Mouse (Mus musculus): ENCODE data around the gene Nf2. TPM values are rescaled to one million over a fixed set of nuclear protein-coding genes. Genes with fewer than 3 reads are reported as not detected.

Gene Nf2
- polyA plus RNA-seq, 1 experiment = 90.2 TPM

DNA sequence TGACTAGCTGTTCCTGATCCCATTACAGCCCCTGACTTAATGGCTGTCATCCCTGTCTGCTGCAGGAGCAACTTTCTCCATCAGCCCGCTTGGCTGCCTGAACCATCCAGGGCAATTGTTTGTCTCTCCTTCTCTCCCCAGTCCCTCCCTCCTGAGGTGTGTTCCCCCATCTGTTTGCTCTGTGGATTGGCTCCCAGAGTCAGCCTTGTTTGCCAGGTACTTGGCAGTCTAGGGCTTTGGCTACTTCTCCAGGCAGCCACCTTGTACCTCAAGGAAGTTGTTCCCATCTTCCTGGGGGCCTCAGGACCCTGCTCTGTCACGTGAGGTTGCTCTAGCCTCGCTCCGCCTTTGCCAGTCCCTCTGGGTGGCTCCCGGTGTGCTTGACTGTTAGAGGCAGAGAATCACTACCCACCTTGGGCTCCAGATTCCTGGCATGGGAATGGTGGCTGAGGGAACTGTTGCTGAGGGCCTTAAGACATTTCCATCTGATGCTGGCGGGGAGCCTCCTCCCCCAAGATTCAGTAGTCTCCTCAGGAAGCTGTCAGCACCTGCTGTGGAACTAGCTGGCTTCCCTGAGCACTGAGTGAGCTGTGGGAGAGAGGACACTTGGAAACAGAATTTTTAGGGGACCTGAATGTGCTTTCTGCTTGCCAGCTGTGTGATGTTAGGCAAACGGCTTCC, 128.3 kb downstream of the Nf2 start:
- TF ChIP-seq CTCF (IDR thresholded peaks at IDR 0.05; ENCODE audit: control insufficient read depth, insufficient read depth, insufficient replicate concordance, low read depth, low read length) (no peak), POLR2A (IDR thresholded peaks at IDR 0.05; ENCODE audit: control insufficient read depth, low read depth, low read length) (no peak)
- H3K4me3 ChIP-seq (ENCODE audit: control insufficient read depth, low read depth, low read length) = no peak overlapping the region
- peaks cover 2% of the 10 kb centered on the region; the same call in 1 of the 2 replicates for H3K4me1 ChIP-seq (ENCODE audit: control insufficient read depth, insufficient read depth, low read length)
- H3K27ac ChIP-seq (ENCODE audit: control insufficient read depth, insufficient read depth, low read depth, low read length) = no peak overlapping the region
- no peaks in the 10 kb centered on the region for H3K27me3 ChIP-seq (ENCODE audit: control insufficient read depth, insufficient read depth, low read length)
- H3K36me3 ChIP-seq (ENCODE audit: control insufficient read depth, insufficient read depth, low read length) = no peaks in the 10 kb centered on the region

DNA sequence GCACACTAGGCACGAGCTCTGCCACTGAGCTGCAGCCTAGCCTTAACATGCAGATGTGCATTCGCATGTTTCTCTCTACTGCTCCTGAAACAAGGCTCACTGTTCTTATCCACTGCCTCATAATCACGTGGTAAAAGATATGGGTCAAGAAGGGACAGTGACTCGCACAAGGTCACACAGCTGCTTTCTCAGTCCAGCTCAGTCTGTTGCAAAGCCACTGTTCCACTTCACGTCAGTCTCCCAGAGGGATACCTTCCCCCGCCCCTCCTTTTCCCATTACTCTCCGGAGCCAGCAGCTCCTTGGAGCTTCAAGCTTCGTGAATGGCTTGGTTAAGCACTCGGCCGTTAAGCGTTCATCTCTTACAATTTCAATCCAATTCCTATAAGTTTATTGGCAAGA, 128.9 kb downstream of the Nf2 start:
- TF ChIP-seq POLR2A (IDR thresholded peaks at IDR 0.05; ENCODE audit: control insufficient read depth, low read depth, low read length) (no peak), CTCF (IDR thresholded peaks at IDR 0.05; ENCODE audit: control insufficient read depth, insufficient read depth, insufficient replicate concordance, low read depth, low read length) (no peak)
- no peak overlapping the region for H3K4me3 ChIP-seq (ENCODE audit: control insufficient read depth, low read depth, low read length)
- no peaks in the 10 kb centered on the region for H3K36me3 ChIP-seq (ENCODE audit: control insufficient read depth, insufficient read depth, low read length)
- H3K27me3 ChIP-seq (ENCODE audit: control insufficient read depth, insufficient read depth, low read length) = no peaks in the 10 kb centered on the region
- H3K27ac ChIP-seq (ENCODE audit: control insufficient read depth, insufficient read depth, low read depth, low read length) = no peak overlapping the region
- H3K4me1 ChIP-seq (ENCODE audit: control insufficient read depth, insufficient read depth, low read length) = peaks cover 2% of the 10 kb centered on the region; the same call in 1 of the 2 replicates

DNA sequence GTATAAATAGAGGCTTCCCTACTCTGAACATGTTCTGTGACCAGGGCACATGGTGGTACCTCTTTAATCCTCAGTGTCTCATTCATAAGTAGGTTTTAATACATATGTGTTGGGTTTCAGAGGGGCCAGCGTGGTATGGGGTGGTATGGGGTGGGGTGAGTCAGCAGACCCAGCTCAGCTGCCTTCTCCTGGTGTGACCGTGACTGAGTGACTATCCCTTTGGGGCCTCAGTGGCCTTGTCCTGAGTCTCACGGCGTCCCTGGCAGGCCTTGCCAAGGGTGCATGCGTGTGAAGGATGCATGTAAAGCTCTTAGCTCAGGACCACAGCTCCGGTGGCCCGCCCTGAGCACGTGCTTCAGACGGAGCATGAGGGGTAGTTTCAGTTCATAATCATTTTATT, 129.4 kb downstream of the Nf2 start:
- no peak overlapping the region for H3K27ac ChIP-seq (ENCODE audit: control insufficient read depth, insufficient read depth, low read depth, low read length)
- no peak for TF ChIP-seq CTCF (IDR thresholded peaks at IDR 0.05; ENCODE audit: control insufficient read depth, insufficient read depth, insufficient replicate concordance, low read depth, low read length)
- no peak for TF ChIP-seq POLR2A (IDR thresholded peaks at IDR 0.05; ENCODE audit: control insufficient read depth, low read depth, low read length)

DNA sequence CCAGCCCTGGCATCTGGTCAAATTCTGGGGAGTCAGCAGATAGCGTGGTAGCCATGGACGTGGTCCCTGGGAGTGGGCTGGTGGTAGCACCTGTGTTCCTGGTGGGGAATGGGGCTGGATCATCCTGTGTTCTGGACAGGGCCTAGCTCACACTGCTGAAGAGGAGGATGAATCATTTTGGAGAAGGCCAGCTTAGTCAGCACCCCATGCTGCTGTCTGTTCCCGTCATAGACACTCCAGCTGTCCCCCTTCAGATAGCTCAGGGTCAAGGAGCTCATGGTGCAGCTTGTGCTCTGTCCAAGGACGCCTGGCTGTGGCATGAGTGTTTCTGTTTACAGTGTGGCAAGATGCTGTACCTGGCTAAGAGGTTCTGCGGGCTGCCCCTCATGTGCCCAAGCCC, 130.8 kb downstream of the Nf2 start:
- Histone ChIP-seq H3K4me3 (ENCODE audit: control insufficient read depth, low read depth, low read length) (no peak overlapping the region), H3K4me1 (ENCODE audit: control insufficient read depth, insufficient read depth, low read length) (peaks cover 2% of the 10 kb centered on the region; the same call in 1 of the 2 replicates), H3K27me3 (ENCODE audit: control insufficient read depth, insufficient read depth, low read length) (no peaks in the 10 kb centered on the region), H3K27ac (ENCODE audit: control insufficient read depth, insufficient read depth, low read depth, low read length) (peak overlapping the region; percentile 59), H3K36me3 (ENCODE audit: control insufficient read depth, insufficient read depth, low read length) (no peaks in the 10 kb centered on the region)
- TF ChIP-seq POLR2A (IDR thresholded peaks at IDR 0.05; ENCODE audit: control insufficient read depth, low read depth, low read length) (no peak), CTCF (IDR thresholded peaks at IDR 0.05; ENCODE audit: control insufficient read depth, insufficient read depth, insufficient replicate concordance, low read depth, low read length) (no peak)

More for the DNA sequence above, 129.4 kb downstream of the Nf2 start:
- no peak overlapping the region for H3K4me3 ChIP-seq (ENCODE audit: control insufficient read depth, low read depth, low read length)
- peaks cover 2% of the 10 kb centered on the region; the same call in 1 of the 2 replicates for H3K4me1 ChIP-seq (ENCODE audit: control insufficient read depth, insufficient read depth, low read length)
- H3K27me3 ChIP-seq (ENCODE audit: control insufficient read depth, insufficient read depth, low read length) = no peaks in the 10 kb centered on the region
- H3K36me3 ChIP-seq (ENCODE audit: control insufficient read depth, insufficient read depth, low read length) = no peaks in the 10 kb centered on the region

DNA sequence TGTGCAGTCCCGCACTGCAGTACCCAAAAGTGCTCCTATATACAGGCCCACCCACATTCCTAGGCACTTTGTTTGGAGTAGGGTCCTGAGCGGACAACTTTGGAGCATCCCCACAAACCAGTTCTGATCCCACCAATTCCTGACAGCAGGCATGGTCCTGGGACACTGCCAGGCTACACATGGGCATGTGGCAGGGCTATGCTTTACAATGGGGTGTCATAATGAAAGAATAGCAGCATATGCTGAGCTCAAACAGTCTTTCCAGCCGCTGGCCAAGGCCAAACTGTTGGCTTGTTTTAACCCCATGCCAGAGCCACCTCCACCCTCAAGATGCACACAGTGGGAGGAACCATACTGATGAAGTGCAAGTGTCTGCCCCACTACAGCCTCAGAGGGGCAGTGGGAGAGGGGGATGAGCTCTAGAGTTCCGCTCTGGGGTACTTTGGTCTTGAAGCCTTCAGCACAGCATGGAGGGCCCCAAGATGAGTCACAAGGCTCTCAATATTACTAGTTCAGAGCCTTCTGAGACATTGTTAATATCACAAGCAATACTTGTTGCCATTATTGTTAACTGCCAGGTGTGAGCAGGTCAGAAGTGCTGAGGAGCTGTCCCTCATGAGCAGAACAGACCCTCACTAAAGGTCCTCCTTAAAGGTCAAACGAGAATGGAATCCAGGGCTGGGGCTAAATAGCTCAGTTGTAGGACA, 132.7 kb downstream of the Nf2 start:
- Histone ChIP-seq H3K4me3 (ENCODE audit: control insufficient read depth, low read depth, low read length) (no peak overlapping the region), H3K36me3 (ENCODE audit: control insufficient read depth, insufficient read depth, low read length) (no peaks in the 10 kb centered on the region), H3K27ac (ENCODE audit: control insufficient read depth, insufficient read depth, low read depth, low read length) (no peak overlapping the region), H3K27me3 (ENCODE audit: control insufficient read depth, insufficient read depth, low read length) (no peaks in the 10 kb centered on the region), H3K4me1 (ENCODE audit: control insufficient read depth, insufficient read depth, low read length) (peaks cover 2% of the 10 kb centered on the region; the same call in 1 of the 2 replicates)
- TF ChIP-seq CTCF (IDR thresholded peaks at IDR 0.05; ENCODE audit: control insufficient read depth, insufficient read depth, insufficient replicate concordance, low read depth, low read length) (no peak), POLR2A (IDR thresholded peaks at IDR 0.05; ENCODE audit: control insufficient read depth, low read depth, low read length) (no peak)

Other genes with a start within 250 kb of the Nf2 start
- not detected in 2 replicates for gene Gm11032, start 229.5 kb downstream of the Nf2 start, polyA plus RNA-seq (2012; rRNA removed)
- gene Ascc2, start 211.8 kb downstream of the Nf2 start, polyA plus RNA-seq (2012; rRNA removed) = 54.5 and 57.4 TPM in 2 replicates
- 399 and 518 TPM in 2 replicates for gene Uqcr10, start 145.2 kb downstream of the Nf2 start, polyA plus RNA-seq (2012; rRNA removed)
- 27.4 and 27.8 TPM in 2 replicates for gene Zmat5, start 144.9 kb downstream of the Nf2 start, polyA plus RNA-seq (2012; rRNA removed)
- gene Cabp7, start 102.8 kb downstream of the Nf2 start, polyA plus RNA-seq (2012; rRNA removed) = 0.07 and 0.10 TPM in 2 replicates
- 2.7 and 3.7 TPM in 2 replicates for gene Nipsnap1, start 24.4 kb upstream of the Nf2 start, polyA plus RNA-seq (2012; rRNA removed)
- 69.3 and 75.4 TPM in 2 replicates for gene Thoc5, start 45.8 kb upstream of the Nf2 start, polyA plus RNA-seq (2012; rRNA removed)
- 0.94 and 1.0 TPM in 2 replicates for gene Nefh, start 98.5 kb upstream of the Nf2 start, polyA plus RNA-seq (2012; rRNA removed)
- 27.7 and 33.3 TPM in 2 replicates for gene Ap1b1, start 137.3 kb upstream of the Nf2 start, polyA plus RNA-seq (2012; rRNA removed)
- gene Rasl10a, start 208.6 kb upstream of the Nf2 start, polyA plus RNA-seq (2012; rRNA removed) = 2.5 and 3.9 TPM in 2 replicates
- gene Gas2l1, start 215.8 kb upstream of the Nf2 start, polyA plus RNA-seq (2012; rRNA removed) = 116 and 124 TPM in 2 replicates
- gene Rhbdd3, start 249.4 kb upstream of the Nf2 start, polyA plus RNA-seq (2012; rRNA removed) = 232 and 237 TPM in 2 replicates
- gene Ewsr1, start 249.7 kb upstream of the Nf2 start, polyA plus RNA-seq (2012; rRNA removed) = 433 and 510 TPM in 2 replicates